Mouse (Mus musculus): ENCODE results near the gene Sel1l2. TPM values are rescaled to one million over a fixed set of nuclear protein-coding genes. Genes with fewer than 3 reads are reported as not detected.

Sel1l2 gene
- not detected for total RNA-seq (2023)

GRCm38 (mm10) chr2:140389525-140389924, at the start of gene Sel1l2:
TSS of gene Sel1l2 (minus strand) at chr2:140389706.

GRCm38 (mm10) chr2:140395179-140395578, 5.7 kb upstream of the Sel1l2 start, which contains the start of gene Macrod2:
TSS of gene Macrod2 (plus strand) at chr2:140395309.

Other genes with a start within 250 kb of the Sel1l2 start
- gene Gm17374, start 237.7 kb downstream of the Sel1l2 start, total RNA-seq (2023) = not detected
- gene Esf1, start 219.1 kb downstream of the Sel1l2 start, total RNA-seq (2023) = 10 to 100 TPM; 16.3 to 16.5 TPM
- 10 to 100 TPM in 1 of 2 experiments, 1 to 10 TPM in 1; 7.5 to 10.1 TPM for gene Ndufaf5, start 219.1 kb downstream of the Sel1l2 start, total RNA-seq (2023)
- gene Macrod2, start 5.6 kb upstream of the Sel1l2 start, total RNA-seq (2023) = under 1 TPM in 1 of 2 experiments, not detected in 1; 0.55 TPM